Mouse (Mus musculus) CD8-positive naive resting alpha-beta T cell, adult 57 days (primary cell): ENCODE data around the gene Gm266. TPM values are rescaled to one million over a fixed set of nuclear protein-coding genes. Genes with fewer than 3 reads are reported as not detected.

ENCODE experiments used
- total RNA-seq: library from RNA; stranded (reverse); gene quantifications from one replicate; pipeline ENCODE4 v1.2.4, GENCODE M21; 2023

Gene Gm266
- total RNA-seq = not detected

GRCm38 (mm10) chr12:111485652-111486306, at the start of gene Gm266:
Gene Gm266, minus strand, starts transcription at chr12:111485823.

DNA sequence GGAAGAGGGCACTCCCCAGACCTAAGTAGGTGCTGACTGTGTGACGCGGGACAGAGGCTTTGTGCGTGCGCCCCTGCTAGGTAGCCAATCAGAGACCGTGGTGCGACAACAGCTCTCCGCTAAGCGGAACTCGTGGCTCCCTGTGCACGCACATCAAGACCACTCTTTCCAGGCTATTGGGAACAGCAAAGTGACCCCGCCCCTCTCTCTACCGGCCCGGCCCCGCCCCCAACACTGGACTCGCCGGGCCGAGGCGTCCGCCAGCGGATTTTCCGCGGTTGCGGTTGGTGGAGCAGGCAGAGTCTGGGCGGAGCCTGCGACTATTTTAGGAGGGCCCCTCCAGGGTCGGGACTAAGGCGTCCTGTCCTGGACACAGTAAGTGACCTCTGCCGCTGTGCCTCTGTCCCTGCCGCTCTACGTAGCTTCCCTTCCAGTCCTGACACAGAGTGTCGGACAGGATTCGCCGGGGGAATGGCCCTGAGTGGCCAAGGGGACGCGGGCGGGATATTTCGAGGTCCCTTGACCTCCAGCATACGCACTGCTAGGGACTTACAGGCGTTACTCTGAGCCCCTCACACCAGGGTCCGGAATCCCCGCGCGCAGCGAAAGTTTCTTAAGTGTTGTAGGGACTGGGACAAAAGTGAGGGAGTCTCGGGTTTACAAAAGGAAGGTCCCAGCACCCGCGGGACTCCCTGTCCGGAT, 43.2 kb downstream of the Gm266 start, which contains the start of gene Tnfaip2:
Gene Tnfaip2, plus strand, starts transcription at position 161 of the 702 bp plus-strand sequence.

Other genes starting within 250 kb of the Gm266 start
- 0.95 TPM for gene Amn, start 214.7 kb downstream of the Gm266 start, total RNA-seq
- gene Cdc42bpb, start 108.1 kb downstream of the Gm266 start, total RNA-seq = 1.6 TPM
- gene Lbhd2, start 79.0 kb downstream of the Gm266 start, total RNA-seq = not detected
- gene Exoc3l4, start 68.8 kb downstream of the Gm266 start, total RNA-seq = 0.15 TPM
- 1.3 TPM for gene Tnfaip2, start 43.4 kb downstream of the Gm266 start, total RNA-seq
- 652 TPM for gene Eif5, start 52.2 kb upstream of the Gm266 start, total RNA-seq
- 71.4 TPM for gene Mark3, start 88.7 kb upstream of the Gm266 start, total RNA-seq
- 2.5 TPM for gene Ckb, start 186.5 kb upstream of the Gm266 start, total RNA-seq
- gene Trmt61a, start 192.3 kb upstream of the Gm266 start, total RNA-seq = 23.8 TPM
- gene Bag5, start 227.4 kb upstream of the Gm266 start, total RNA-seq = 26.9 TPM
- gene Apopt1, start 227.4 kb upstream of the Gm266 start, total RNA-seq = 23.4 TPM